Mouse (Mus musculus) megakaryocyte, embryonic 14.5 days (primary cell): ENCODE results near the gene Ptpro.

Experiments used
- FLI1 ChIP-seq: IDR thresholded peaks from 2 replicates; pipeline ENCODE4 v1.6.1; 2012; ENCODE audit warnings: low read length, inconsistent platforms, mixed read lengths
- GATA1 ChIP-seq: IDR thresholded peaks from 3 replicates; pipeline ENCODE4 v1.6.1; 2012; ENCODE audit warnings: mixed read lengths, low read length, inconsistent platforms, borderline replicate concordance

DNA sequence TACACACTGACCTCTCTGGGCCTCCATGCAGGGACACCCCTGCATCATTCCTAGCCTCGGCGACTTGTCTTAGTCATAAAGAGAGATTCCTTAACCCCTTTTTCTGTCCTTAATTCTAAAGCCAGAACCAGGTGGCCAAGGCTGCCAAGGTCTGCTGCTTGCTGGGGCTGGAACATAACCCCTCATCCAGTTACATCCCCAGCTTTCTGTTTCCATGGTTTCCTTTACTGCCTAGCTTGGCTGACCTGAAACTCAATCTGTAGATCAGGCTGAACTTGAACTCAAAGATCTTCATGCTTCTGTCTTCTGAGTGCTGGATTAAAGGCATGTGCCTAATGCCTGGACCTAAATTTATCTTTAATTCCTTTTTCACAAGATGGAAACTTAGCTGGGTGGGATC lies 51.7 kb downstream of the Ptpro start:
- no peak for TF ChIP-seq FLI1
- TF ChIP-seq GATA1 = no peak
